Mouse (Mus musculus) layer of hippocampus, adult 2 months (tissue): Measurements from ENCODE around the gene Acer3. TPM values are rescaled to one million over a fixed set of nuclear protein-coding genes. Genes with fewer than 3 reads are reported as not detected.
"Not testable (repeated sequence)": the region's sequence is repeated elsewhere in the genome, so short reads cannot be mapped to it uniquely, and the experiment has no call there.

Source experiments
- DNase-seq, 2 experiments: peaks; one replicate each; pipeline ENCODE4 v3.0.0; 2022; ENCODE audit warnings: low spot score in 2 of 2
- H3K27ac ChIP-seq: fragments of 200-600 bp; 2 replicates; pipeline ENCODE4 v1.8.1; 2022
- H3K4me3 ChIP-seq: fragments of 200-600 bp; 2 replicates; pipeline ENCODE4 v1.8.1; 2022; ENCODE audit warnings: mild to moderate bottlenecking
- CTCF ChIP-seq: fragments of 200-600 bp; conservative IDR thresholded peaks from 2 replicates; pipeline ENCODE4 v1.8.1; 2022; ENCODE audit warnings: antibody characterized with exemption, mild to moderate bottlenecking, moderate library complexity
- total RNA-seq, 2 experiments: library from RNA; stranded (reverse); gene quantifications; 2 replicates each; pipeline ENCODE4 v1.2.3; 2021

The Acer3 gene
- total RNA-seq, 2 experiments from 2014 or later = 24.4 to 26.6 TPM

DNA sequence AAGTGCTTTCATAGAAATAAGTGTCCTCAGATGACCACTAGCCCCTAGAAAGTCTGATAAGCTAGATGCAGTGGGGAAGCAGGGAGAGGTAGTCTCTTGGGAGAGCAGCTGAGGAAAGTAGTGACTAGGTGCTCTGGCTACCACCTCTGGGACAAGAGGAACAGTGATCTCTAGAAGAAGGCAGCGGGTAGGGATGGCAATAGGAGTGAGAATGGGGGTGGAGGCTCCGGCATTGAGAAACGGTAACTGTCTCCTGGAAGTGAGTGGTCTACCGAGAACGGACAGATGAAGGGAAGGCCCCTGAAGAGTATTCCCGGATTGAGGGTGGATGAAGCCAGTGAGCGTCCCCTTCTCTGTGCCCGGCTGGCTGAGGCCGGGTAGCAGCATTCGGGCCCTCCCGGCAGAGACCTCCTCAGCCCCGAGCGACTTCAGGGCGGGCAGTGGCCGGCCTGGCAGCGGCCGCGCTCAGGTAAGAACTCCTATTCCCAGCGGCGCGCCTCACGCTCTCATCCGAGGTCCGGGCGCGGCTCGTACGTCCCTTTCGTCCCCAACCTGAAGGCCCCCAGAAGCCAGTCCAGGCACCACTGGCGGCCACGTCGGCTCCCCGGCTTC lies 12.3 kb downstream of the Acer3 start:
- peak overlapping the region; percentile 87 for H3K27ac ChIP-seq
- DNase-seq = no peak
- no peak for TF ChIP-seq CTCF
- peak overlapping the region; percentile 62 for H3K4me3 ChIP-seq

DNA sequence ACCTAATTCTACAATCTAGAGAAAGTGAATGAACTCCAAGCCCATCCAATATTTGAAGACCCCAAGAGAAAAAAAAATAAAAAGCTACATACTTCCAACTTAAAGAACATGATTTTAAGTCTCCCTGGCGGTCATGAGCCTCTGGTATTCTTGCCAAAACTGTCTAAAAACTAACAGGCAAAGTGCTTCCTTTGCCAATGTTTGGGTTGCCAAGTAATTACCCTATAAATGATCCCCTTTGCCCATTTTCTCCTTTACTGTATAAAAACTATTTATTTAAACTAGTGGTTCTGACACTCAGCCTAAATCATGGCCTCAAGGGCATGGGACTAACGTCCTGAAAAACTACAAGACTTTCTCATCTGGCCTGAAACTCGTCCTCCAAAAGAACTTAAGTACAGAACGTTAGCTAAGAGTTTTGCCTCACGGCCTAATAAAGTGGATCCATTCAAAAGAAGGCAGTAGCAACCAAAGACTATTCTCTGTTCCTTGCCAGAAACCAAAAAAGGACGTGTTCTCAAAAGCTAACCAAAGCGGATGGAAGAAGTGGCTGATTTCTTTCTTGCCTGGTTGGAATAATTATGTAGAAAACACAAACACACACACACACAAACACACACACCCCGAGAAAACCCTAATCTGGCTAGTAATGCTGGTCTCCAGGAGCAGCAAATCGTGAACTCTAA lies 12.9 kb downstream of the Acer3 start:
- peak overlapping the region; percentile 62 for H3K4me3 ChIP-seq
- H3K27ac ChIP-seq = peak overlapping the region; percentile 87; the same call in 1 of the 2 replicates
- DNase-seq = no peak
- TF ChIP-seq CTCF = no peak

DNA sequence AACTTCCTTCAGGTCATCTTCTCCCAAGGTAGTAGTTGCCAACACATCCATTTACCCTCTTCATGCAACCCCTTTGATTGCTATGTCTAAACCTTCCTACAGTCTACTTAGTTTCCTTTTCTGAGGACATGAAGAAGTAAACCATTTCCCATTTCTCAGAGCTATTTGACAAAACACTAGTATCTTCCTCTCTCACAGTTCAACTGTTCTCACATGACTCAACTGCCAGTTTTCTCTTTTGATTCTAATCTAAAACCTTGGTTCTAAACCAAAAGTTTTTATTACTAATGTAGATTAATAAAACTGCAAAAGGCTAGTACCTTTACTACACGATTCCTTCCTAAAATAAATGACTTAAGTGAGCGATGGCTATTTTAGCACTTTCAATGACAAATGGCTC lies 13.6 kb downstream of the Acer3 start:
- Histone ChIP-seq H3K27ac (no peak overlapping the region), H3K4me3 (no peak overlapping the region)
- no peak for TF ChIP-seq CTCF
- DNase-seq = no peak

DNA sequence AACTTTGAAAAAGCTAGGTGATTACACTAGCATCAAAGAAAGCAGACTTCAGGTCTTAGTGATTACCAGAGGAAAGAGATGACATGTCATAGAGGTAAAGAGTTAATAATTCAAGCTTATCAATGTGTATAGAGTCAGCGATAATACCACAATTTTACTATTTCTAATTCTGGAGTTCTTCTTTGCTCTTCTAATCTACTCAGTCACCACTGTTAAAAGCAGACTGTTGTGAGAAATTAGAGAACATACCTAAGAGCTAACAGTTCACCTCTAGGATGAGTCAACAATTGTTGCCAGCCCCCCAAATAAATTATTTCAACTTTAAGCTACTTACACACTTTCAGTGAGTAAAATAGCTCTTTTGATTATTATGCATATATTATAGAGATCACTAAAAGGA lies 28.1 kb downstream of the Acer3 start:
- H3K4me3 ChIP-seq = no peak overlapping the region
- DNase-seq = no peak
- no peak overlapping the region for H3K27ac ChIP-seq
- no peak for TF ChIP-seq CTCF

DNA sequence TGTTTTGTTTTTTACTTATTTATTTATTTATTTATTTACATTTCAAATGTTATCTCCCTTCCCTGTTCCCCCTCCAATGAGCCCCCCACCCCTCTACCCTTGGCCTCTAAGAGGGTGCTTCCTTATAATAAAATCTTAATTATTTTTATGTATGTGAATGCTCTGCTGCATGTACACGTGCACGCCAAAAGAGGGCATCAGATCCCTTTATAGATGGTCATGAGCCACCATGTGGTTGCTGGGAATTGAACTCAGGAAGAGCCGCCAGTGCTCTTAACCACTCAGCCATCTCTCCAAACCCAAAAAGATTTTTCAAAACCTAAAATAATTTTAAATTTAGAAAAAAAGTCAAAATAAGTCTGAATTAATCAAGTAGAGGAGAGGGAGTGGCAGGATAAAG lies 31.4 kb downstream of the Acer3 start:
- Histone ChIP-seq H3K4me3 (no peak overlapping the region), H3K27ac (no peak overlapping the region)
- no peak for DNase-seq
- TF ChIP-seq CTCF = peak; percentile 64

DNA sequence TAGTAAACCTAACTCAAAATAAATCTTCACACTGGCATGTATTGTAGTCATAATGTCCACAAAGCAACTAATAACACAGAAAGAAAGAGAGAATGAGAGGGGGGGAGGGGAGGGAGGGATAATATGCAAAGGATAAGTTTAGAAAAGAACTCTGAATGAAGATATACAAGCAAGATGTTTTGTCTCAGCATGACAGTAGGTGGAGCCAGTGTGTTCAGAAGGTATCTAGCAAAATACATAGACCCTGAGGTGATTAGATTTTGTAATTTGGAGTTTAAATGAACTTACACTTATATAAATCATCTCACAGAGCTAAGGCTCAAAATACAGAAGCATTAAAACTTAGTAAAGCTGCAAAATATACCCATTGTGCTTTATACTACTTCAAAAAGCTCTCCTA lies 44.7 kb downstream of the Acer3 start:
- TF ChIP-seq CTCF = peak; percentile 65
- Histone ChIP-seq H3K27ac (no peak overlapping the region), H3K4me3 (no peak overlapping the region)
- no peak for DNase-seq

DNA sequence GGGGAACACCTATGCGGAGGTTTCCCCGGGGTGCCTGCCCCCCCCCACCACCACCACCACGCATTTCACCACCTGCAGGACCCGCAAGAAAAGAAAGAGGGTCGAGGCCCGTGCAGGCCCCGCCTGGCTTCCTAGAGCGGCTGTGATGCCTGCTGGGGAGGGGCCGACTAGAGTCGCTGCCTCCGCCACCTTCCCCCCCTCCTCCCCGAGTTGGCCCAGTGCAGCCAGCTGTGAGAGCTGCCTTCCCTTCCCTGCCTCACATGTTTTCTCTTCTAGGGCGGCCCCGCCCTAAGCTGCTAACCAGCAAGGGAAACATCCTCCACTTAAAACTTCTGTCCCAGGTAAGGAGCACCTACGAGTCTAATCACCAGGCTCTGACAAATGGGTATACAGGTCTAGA lies 52.8 kb downstream of the Acer3 start:
- H3K27ac ChIP-seq, H3K4me3 ChIP-seq: not testable (repeated sequence)

DNA sequence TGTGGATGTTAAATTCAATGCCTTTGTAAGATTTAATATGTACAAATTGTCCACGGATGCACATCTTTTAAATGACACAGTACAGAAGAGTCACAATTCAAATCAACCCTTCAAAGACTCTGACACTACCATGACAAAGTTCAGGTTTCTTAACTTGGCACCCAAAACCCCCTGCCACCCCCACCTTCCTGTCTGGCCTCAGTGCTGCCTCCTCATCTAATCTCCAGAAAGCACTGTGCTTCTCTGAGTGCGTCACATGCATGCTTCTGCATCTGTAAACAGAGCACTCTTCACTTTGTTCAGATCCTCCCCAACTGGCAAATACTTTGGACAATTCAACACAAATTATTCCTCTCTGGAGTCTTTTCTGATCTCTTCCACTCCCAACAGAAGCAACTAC lies 68.5 kb downstream of the Acer3 start:
- TF ChIP-seq CTCF = no peak
- H3K4me3 ChIP-seq = no peak overlapping the region
- H3K27ac ChIP-seq = no peak overlapping the region
- DNase-seq = no peak

More for the DNA sequence above, 52.8 kb downstream of the Acer3 start:
- DNase-seq = not testable (repeated sequence)

DNA sequence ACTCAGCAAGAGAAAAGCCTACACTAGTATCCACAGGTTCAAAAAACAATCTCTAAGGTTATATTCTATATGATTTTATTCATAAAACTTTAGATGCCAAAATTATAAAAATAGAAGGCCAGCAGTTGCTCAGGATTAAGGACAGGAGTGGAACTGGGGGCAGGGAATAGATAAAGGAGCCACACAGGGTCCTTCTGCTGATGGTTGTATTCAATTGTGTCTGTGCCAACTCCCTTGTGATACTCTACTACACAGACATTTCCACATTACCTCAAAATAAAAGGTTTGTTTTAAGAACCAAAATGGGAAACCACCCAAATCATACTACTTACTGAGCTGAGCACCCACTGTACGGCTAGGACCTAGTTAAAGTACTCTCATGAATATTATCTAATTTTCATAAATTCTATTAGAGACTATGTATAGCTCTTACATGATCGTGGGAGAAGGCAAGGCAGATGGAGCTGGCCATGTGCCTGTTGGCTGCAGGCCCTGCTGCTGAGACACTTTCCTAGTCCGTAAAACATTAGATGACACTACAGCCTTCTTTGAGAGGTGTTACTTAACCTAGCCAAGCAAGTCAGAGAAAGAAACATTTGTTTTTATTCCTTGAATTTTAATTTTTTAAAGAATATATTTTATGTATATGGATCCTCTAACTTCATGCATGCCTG lies 84.2 kb downstream of the Acer3 start:
- TF ChIP-seq CTCF = no peak
- DNase-seq = peak; percentile 44 to 55
- 0 out of 2 replicates have a peak overlapping the region, but pooled peaks have one; percentile 23 for H3K27ac ChIP-seq
- H3K4me3 ChIP-seq = no peak overlapping the region

DNA sequence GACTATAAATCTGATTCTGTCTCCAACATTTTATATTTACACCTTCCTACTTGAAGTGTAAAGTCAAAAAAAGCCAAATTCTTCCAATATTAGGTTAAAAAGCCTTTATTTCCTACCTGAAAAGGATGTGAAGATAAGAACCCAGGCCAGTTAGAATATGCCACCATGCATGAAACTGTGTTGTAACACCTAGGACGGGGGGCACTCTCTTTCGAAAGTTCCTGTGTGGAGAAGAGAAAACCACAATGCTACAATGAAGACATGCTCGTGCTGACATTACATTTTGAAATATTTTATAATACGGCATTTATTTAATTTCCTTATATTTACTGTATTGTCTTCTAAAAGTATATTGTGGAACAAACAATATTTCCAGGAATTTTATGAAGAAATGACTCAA lies 97.2 kb downstream of the Acer3 start:
- DNase-seq = no peak
- TF ChIP-seq CTCF = no peak

DNA sequence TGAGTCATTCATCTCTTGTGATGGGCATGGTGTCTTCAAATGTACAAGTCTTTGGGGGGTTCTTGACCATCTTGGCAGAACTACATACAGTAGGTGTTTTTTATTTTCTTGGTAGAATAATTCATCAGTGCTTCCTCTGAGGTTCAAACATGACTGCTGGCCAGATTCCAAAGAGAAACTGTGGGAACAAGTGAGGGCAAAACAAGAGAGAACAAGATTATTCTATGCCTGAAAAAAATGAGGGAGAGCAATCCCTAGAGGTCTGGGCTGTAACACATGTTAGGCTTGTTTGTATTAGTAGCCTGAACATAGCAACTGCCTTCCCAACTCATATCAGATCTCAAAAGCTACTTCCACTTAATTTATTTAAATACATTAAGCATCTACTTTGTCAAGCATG lies 104.3 kb downstream of the Acer3 start:
- TF ChIP-seq CTCF = no peak
- DNase-seq = no peak
- no peak overlapping the region for H3K27ac ChIP-seq
- H3K4me3 ChIP-seq = no peak overlapping the region

More for the DNA sequence above, 97.2 kb downstream of the Acer3 start:
- Histone ChIP-seq H3K27ac (no peak overlapping the region), H3K4me3 (no peak overlapping the region)

DNA sequence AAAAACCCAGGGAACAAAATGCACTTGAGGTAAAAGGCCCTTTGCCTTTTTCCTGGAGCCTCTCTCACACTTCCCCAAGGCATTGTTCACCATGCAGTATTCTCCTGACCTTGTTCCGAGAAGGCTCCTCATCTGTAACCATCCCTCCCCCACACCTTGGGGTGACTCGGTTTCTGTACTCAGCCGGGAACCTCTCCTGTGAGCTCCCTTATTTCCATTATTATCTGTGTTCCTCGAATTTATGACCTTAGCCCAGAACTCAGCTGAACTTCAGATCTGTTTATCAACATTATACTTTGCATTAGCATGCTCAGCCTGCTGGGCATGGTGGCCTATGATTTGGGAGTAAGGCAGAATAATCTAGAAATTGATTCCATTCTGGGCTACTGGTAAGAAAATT lies 118.1 kb downstream of the Acer3 start:
- Histone ChIP-seq H3K27ac (no peak overlapping the region), H3K4me3 (no peak overlapping the region)
- DNase-seq = no peak
- TF ChIP-seq CTCF = no peak

DNA sequence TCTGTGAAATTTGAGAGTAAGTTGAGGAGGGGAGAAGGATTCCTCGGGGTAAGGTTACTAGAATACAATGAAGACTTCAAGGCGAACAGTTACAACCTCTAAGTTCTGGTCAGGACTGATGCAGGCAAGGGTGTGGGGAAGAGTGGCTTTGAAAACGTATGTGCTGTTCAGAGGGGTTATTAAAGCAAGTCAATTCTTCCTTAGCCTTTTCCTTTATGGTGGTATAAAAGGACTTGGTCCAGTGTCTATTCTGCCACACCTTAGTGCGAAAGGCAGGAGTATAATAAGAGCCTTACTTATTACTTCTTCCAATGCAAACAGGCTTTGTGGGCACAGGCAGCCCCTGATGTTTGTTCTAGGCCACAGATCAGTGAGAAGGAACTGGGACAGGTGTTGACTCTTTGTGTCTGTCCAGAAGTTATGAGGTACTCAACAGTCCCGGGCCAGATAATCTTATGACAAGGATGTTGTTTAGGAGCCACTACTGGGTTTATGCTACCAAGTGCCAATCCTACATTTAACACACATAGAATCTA lies 119.4 kb downstream of the Acer3 start:
- TF ChIP-seq CTCF = no peak
- DNase-seq = no peak
- Histone ChIP-seq H3K4me3 (no peak overlapping the region), H3K27ac (no peak overlapping the region)
